Mouse (Mus musculus) limb, embryonic 12.5 days (tissue): ENCODE measurements around the gene Gm5460. TPM values are rescaled to one million over a fixed set of nuclear protein-coding genes. Genes with fewer than 3 reads are reported as not detected.

Source experiments
- polyA plus RNA-seq: library from polyadenylated mRNA; unstranded; fragments of >200 nt; fragmentation: Nextera tagmentation; extraction: Ambion mirVana; gene quantifications from 2 replicates; pipeline ENCODE4 v1.2.1, GENCODE M21; 2016

The Gm5460 gene
- polyA plus RNA-seq, 1 experiment from 2014 or later, result not detected

Other genes starting within 250 kb of the Gm5460 start
- gene Gdf10, start 93.2 kb upstream of the Gm5460 start, polyA plus RNA-seq, result 11.9 and 14.2 TPM in 2 replicates
- gene Gdf2, start 75.7 kb upstream of the Gm5460 start, polyA plus RNA-seq, result not detected in 2 replicates
- not detected in 2 replicates for gene Rbp3, start 62.8 kb upstream of the Gm5460 start, polyA plus RNA-seq
- gene Zfp488, start 38.0 kb upstream of the Gm5460 start, polyA plus RNA-seq, result 0.10 and 0.18 TPM in 2 replicates
- gene Gm30083, start 1.6 kb upstream of the Gm5460 start, polyA plus RNA-seq, result not detected in 2 replicates
- not detected in 2 replicates for gene Antxrl, start 35.9 kb downstream of the Gm5460 start, polyA plus RNA-seq
- 6.0 and 6.1 TPM in 2 replicates for gene Anxa8, start 69.2 kb downstream of the Gm5460 start, polyA plus RNA-seq
- gene A630023A22Rik, start 86.0 kb downstream of the Gm5460 start, polyA plus RNA-seq, result not detected in 2 replicates
- not detected in 2 replicates for gene Npy4r, start 135.7 kb downstream of the Gm5460 start, polyA plus RNA-seq
- gene Gprin2, start 184.9 kb downstream of the Gm5460 start, polyA plus RNA-seq, result 1.7 and 2.4 TPM in 2 replicates
- 0.12 and 0.16 TPM in 2 replicates for gene Syt15, start 202.8 kb downstream of the Gm5460 start, polyA plus RNA-seq